Mouse (Mus musculus): ENCODE results near the gene Rab3gap2. TPM values are rescaled to one million over a fixed set of nuclear protein-coding genes. Genes with fewer than 3 reads are reported as not detected.

Rab3gap2 gene
- polyA plus RNA-seq (2012): 0.51 and 0.87 TPM in 2 replicates

- H3K4me1 ChIP-seq (ENCODE audit: control insufficient read depth): peaks cover 48% of the 10 kb centered on the region
- TF ChIP-seq TAL1 (IDR thresholded peaks at IDR 0.05; ENCODE audit: low read length) (no peak), GATA1 (IDR thresholded peaks at IDR 0.05; ENCODE audit: low read length) (no peak)
Observed at GRCm38 (mm10) chr1:185203909-185204661, at the start of gene Rab3gap2. Rab3gap2 (plus strand) TSS chr1:185204117.

GRCm38 (mm10) chr1:185173641-185174040, 30.3 kb upstream of the Rab3gap2 start:
- no peaks in the 10 kb centered on the region for H3K36me3 ChIP-seq (ENCODE audit: control insufficient read depth)
- no peaks in the 10 kb centered on the region for H3K27me3 ChIP-seq (ENCODE audit: control insufficient read depth)
- TF ChIP-seq TAL1 (IDR thresholded peaks at IDR 0.05; ENCODE audit: low read length): no peak
- H3K4me3 ChIP-seq (replicated peaks): no peak overlapping the region
- H3K9me3 ChIP-seq (ENCODE audit: control insufficient read depth, low read length): no peaks in the 10 kb centered on the region; the same call in 1 of the 2 replicates
- no peaks in the 10 kb centered on the region for H3K4me1 ChIP-seq (ENCODE audit: control insufficient read depth)

More at GRCm38 (mm10) chr1:185203909-185204661, at the start of gene Rab3gap2:
- Histone ChIP-seq H3K4me3 (replicated peaks) (peak within 1 kb of the TSS; percentile 79), H3K27me3 (ENCODE audit: control insufficient read depth) (peaks cover 4% of the 10 kb centered on the region; the same call in 1 of the 2 replicates), H3K9me3 (ENCODE audit: control insufficient read depth, low read length) (no peaks in the 10 kb centered on the region; the same call in 1 of the 2 replicates), H3K36me3 (ENCODE audit: control insufficient read depth) (peaks cover 21% of the 10 kb centered on the region)

GRCm38 (mm10) chr1:185177860-185178259, 26.1 kb upstream of the Rab3gap2 start:
- Histone ChIP-seq H3K36me3 (ENCODE audit: control insufficient read depth) (no peaks in the 10 kb centered on the region), H3K27me3 (ENCODE audit: control insufficient read depth) (0 out of 2 replicates have a peak, but pooled peaks cover 2% of the 10 kb centered on the region), H3K4me1 (ENCODE audit: control insufficient read depth) (no peaks in the 10 kb centered on the region), H3K4me3 (replicated peaks) (no peak overlapping the region), H3K9me3 (ENCODE audit: control insufficient read depth, low read length) (no peaks in the 10 kb centered on the region; the same call in 1 of the 2 replicates)
- no peak for TF ChIP-seq GATA1 (IDR thresholded peaks at IDR 0.05; ENCODE audit: low read length)

- Histone ChIP-seq H3K4me1 (ENCODE audit: control insufficient read depth) (no peaks in the 10 kb centered on the region), H3K9me3 (ENCODE audit: control insufficient read depth, low read length) (no peaks in the 10 kb centered on the region), H3K27me3 (ENCODE audit: control insufficient read depth) (0 out of 2 replicates have a peak, but pooled peaks cover 2% of the 10 kb centered on the region), H3K4me3 (replicated peaks) (no peak overlapping the region), H3K36me3 (ENCODE audit: control insufficient read depth) (no peaks in the 10 kb centered on the region)
- TF ChIP-seq GATA1 (IDR thresholded peaks at IDR 0.05; ENCODE audit: low read length) (no peak), TAL1 (IDR thresholded peaks at IDR 0.05; ENCODE audit: low read length) (no peak)
Observed at GRCm38 (mm10) chr1:185183591-185184330, 20.2 kb upstream of the Rab3gap2 start.

GRCm38 (mm10) chr1:185185556-185185955, 18.4 kb upstream of the Rab3gap2 start:
- TF ChIP-seq TAL1 (IDR thresholded peaks at IDR 0.05; ENCODE audit: low read length) (no peak), GATA1 (IDR thresholded peaks at IDR 0.05; ENCODE audit: low read length) (no peak)
- Histone ChIP-seq H3K9me3 (ENCODE audit: control insufficient read depth, low read length) (no peaks in the 10 kb centered on the region), H3K4me1 (ENCODE audit: control insufficient read depth) (no peaks in the 10 kb centered on the region)

GRCm38 (mm10) chr1:185187135-185187785, 16.7 kb upstream of the Rab3gap2 start:
- H3K4me3 ChIP-seq (replicated peaks): no peak overlapping the region
- no peak for TF ChIP-seq GATA1 (IDR thresholded peaks at IDR 0.05; ENCODE audit: low read length)
- no peaks in the 10 kb centered on the region for H3K9me3 ChIP-seq (ENCODE audit: control insufficient read depth, low read length)
- H3K36me3 ChIP-seq (ENCODE audit: control insufficient read depth): no peaks in the 10 kb centered on the region
- H3K4me1 ChIP-seq (ENCODE audit: control insufficient read depth): no peaks in the 10 kb centered on the region
- no peaks in the 10 kb centered on the region for H3K27me3 ChIP-seq (ENCODE audit: control insufficient read depth)

More at GRCm38 (mm10) chr1:185185556-185185955, 18.4 kb upstream of the Rab3gap2 start:
- H3K4me3 ChIP-seq (replicated peaks): no peak overlapping the region
- no peaks in the 10 kb centered on the region for H3K36me3 ChIP-seq (ENCODE audit: control insufficient read depth)
- H3K27me3 ChIP-seq (ENCODE audit: control insufficient read depth): 0 out of 2 replicates have a peak, but pooled peaks cover 2% of the 10 kb centered on the region

GRCm38 (mm10) chr1:185189901-185190300, 14.0 kb upstream of the Rab3gap2 start:
- H3K36me3 ChIP-seq (ENCODE audit: control insufficient read depth): no peaks in the 10 kb centered on the region
- TF ChIP-seq TAL1 (IDR thresholded peaks at IDR 0.05; ENCODE audit: low read length) (no peak), GATA1 (IDR thresholded peaks at IDR 0.05; ENCODE audit: low read length) (no peak)

GRCm38 (mm10) chr1:185192087-185192486, 11.8 kb upstream of the Rab3gap2 start:
- H3K27me3 ChIP-seq (ENCODE audit: control insufficient read depth): 0 out of 2 replicates have a peak, but pooled peaks cover 2% of the 10 kb centered on the region
- no peak overlapping the region for H3K4me3 ChIP-seq (replicated peaks)
- H3K36me3 ChIP-seq (ENCODE audit: control insufficient read depth): no peaks in the 10 kb centered on the region
- no peaks in the 10 kb centered on the region for H3K9me3 ChIP-seq (ENCODE audit: control insufficient read depth, low read length)
- H3K4me1 ChIP-seq (ENCODE audit: control insufficient read depth): peaks cover 2% of the 10 kb centered on the region; the same call in 1 of the 2 replicates
- TF ChIP-seq GATA1 (IDR thresholded peaks at IDR 0.05; ENCODE audit: low read length): no peak
- no peak for TF ChIP-seq TAL1 (IDR thresholded peaks at IDR 0.05; ENCODE audit: low read length)

More at GRCm38 (mm10) chr1:185189901-185190300, 14.0 kb upstream of the Rab3gap2 start:
- peaks cover 2% of the 10 kb centered on the region; the same call in 1 of the 2 replicates for H3K4me1 ChIP-seq (ENCODE audit: control insufficient read depth)
- no peak overlapping the region for H3K4me3 ChIP-seq (replicated peaks)
- no peaks in the 10 kb centered on the region for H3K9me3 ChIP-seq (ENCODE audit: control insufficient read depth, low read length)
- H3K27me3 ChIP-seq (ENCODE audit: control insufficient read depth): 0 out of 2 replicates have a peak, but pooled peaks cover 2% of the 10 kb centered on the region

Measured in erythroblast, embryonic 14.5 days (primary cell).